Mouse (Mus musculus): ENCODE data around the gene Il1f6.

GRCm38 (mm10) chr2:24188189-24188588 is 27.0 kb upstream of the Il1f6 start:
- TF ChIP-seq CTCF (conservative IDR thresholded peaks at IDR 0.05; ENCODE audit: low read length) = no peak
- TF ChIP-seq POU5F1 (IDR thresholded peaks at IDR 0.05; ENCODE audit: borderline replicate concordance, low read length) = no peak

Data from E14TG2a.4 (cell line).